Mouse (Mus musculus): Measurements from ENCODE around the gene Grk6.

GRCm38 (mm10) chr13:55450511-55450980, 5.7 kb downstream of the Grk6 start:
- no peak for TF ChIP-seq POLR2A (IDR thresholded peaks at IDR 0.05; ENCODE audit: control insufficient read depth, extremely low read depth, insufficient read depth, low read length, poor library complexity)
- TF ChIP-seq CTCF (IDR thresholded peaks at IDR 0.05; ENCODE audit: borderline replicate concordance, control insufficient read depth, extremely low read depth, insufficient read depth, low read length, poor library complexity), result no peak
